Mouse (Mus musculus): Measurements from ENCODE around the gene 4921511M17Rik.
"Not testable (repeated sequence)": the region's sequence is repeated elsewhere in the genome, so short reads cannot be mapped to it uniquely, and the experiment has no call there.

Gene 4921511M17Rik

DNA sequence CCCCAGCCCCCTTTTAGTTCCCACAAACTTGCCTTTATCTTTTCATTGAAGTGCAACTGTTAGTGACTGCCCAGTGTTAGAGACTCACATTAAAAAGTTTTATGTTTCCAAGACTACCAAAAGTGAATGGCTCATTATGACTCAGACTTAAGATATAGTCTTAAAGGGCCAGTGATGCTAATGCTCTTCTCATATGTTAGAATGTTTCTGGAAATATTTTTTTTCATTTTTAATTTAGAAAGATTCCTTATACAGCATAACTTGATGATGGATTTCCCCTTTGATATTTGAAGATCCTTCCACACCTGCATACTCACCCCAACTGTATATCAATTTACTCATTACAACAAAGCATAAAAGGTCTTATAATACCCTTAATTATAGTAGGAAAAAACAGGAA is at the start of gene 4921511M17Rik:
Gene 4921511M17Rik, minus strand, starts transcription at position 101 of the 400 bp plus-strand sequence.
- not testable (repeated sequence) for DNase-seq (ENCODE audit: low spot score)

DNA sequence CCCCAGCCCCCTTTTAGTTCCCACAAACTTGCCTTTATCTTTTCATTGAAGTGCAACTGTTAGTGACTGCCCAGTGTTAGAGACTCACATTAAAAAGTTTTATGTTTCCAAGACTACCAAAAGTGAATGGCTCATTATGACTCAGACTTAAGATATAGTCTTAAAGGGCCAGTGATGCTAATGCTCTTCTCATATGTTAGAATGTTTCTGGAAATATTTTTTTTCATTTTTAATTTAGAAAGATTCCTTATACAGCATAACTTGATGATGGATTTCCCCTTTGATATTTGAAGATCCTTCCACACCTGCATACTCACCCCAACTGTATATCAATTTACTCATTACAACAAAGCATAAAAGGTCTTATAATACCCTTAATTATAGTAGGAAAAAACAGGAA is 21.3 kb upstream of the 4921511M17Rik start, which contains the start of gene Gm10057:
Gene Gm10057, minus strand, starts transcription at position 101 of the 400 bp plus-strand sequence.
- DNase-seq (ENCODE audit: low spot score) = not testable (repeated sequence)

DNA sequence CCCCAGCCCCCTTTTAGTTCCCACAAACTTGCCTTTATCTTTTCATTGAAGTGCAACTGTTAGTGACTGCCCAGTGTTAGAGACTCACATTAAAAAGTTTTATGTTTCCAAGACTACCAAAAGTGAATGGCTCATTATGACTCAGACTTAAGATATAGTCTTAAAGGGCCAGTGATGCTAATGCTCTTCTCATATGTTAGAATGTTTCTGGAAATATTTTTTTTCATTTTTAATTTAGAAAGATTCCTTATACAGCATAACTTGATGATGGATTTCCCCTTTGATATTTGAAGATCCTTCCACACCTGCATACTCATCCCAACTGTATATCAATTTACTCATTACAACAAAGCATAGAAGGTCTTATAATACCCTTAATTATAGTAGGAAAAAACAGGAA is 21.1 kb downstream of the 4921511M17Rik start, which contains the start of gene Samt1:
Gene Samt1, minus strand, starts transcription at position 101 of the 400 bp plus-strand sequence.
- not testable (repeated sequence) for DNase-seq (ENCODE audit: low spot score)

DNA sequence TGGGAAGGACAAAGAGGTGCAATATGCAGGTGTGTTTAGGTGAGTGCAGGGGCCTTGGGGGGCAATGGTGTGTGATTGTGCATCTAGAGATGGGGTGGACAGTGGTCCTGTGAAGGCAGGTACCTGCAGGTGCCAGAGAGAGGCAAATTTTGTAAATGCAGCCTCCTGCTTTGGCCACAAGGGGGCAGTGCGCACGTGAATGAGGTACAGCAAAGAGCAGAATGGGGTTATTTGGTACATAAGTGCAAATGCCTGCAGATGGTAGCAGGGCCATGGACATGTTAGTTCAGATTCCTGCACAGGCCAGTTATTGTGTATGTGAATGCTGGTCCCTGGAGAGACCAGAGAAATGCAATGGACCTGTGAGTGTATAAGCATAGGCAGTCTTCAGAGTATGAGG is 56.7 kb downstream of the 4921511M17Rik start:
- DNase-seq (ENCODE audit: low spot score) = not testable (repeated sequence)

DNA sequence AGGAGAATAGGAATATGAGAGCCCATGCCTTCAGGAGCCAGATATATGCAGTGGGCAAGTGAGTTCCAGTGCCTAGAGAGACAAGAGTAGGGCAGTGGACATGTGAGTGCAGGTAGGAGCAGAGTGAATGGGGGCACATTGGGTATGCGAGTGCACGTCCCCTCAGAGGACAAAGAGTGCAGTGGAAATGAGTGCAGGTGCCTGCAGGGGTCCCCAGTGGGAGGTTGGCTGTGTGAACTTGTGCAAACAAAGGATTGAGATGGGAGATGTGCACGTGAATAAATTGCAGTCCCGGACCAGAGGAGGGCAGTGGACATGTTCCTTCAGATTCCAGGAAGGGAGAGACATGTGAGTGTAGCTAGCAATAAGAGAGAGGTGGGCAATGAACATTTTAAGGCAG is 57.2 kb downstream of the 4921511M17Rik start:
- DNase-seq (ENCODE audit: low spot score) = not testable (repeated sequence)

DNA sequence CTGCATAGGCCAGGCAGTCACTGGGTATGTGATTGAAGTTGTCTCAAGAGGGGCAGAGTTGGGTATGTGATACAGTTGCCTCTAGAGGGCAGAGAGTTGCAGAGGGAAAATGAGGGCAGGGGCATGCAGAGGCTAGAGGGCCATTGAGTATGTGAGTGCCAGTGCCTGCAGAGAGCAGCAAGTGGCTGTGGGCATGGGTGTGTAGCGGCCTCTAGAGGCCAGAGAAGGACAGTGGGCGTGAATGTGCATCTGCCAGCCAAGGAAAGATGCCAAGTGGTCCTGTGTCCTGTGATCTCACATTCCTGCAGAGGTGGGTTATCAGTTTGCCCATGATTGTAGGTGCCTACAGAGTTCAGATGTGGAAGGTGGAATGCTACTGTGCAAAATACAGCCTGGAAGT is 59.2 kb downstream of the 4921511M17Rik start:
- DNase-seq (ENCODE audit: low spot score) = peak; percentile 11

Data from embryo, embryonic 10 days (tissue).